Mouse (Mus musculus) CH12.LX (cell line): ENCODE results near the gene Gm43552.

ENCODE experiments used
- CTCF ChIP-seq, 2 experiments: IDR thresholded peaks in 1 of 2; conservative IDR thresholded peaks in 1 of 2; 2 replicates each; pipeline ENCODE4 v1.5.1; 2011 to 2012; ENCODE audit warnings: low read depth in 2 of 2, low read length in 2 of 2, improper control_type of control experiment in 1 of 2, inconsistent platforms in 1 of 2, mild to moderate bottlenecking in 1 of 2, moderate library complexity in 1 of 2
- ETS1 ChIP-seq: conservative IDR thresholded peaks from 2 replicates; pipeline ENCODE4 v1.6.1; 2012; ENCODE audit warnings: low read depth, mild to moderate bottlenecking, inconsistent platforms, low read length, improper control_type of control experiment, moderate library complexity
- MAX ChIP-seq: IDR thresholded peaks from 2 replicates; pipeline ENCODE4 v1.6.1; 2011; ENCODE audit warnings: low read length, improper control_type of control experiment
- MAZ ChIP-seq: IDR thresholded peaks from 2 replicates; pipeline ENCODE4 v1.6.1; 2012; ENCODE audit warnings: low read depth, mild to moderate bottlenecking, inconsistent platforms, low read length, improper control_type of control experiment, moderate library complexity
- MXI1 ChIP-seq: IDR thresholded peaks from 2 replicates; pipeline ENCODE4 v1.6.1; 2011; ENCODE audit warnings: mild to moderate bottlenecking, low read depth, low read length, improper control_type of control experiment
- POLR2AphosphoS2 ChIP-seq: IDR thresholded peaks from 2 replicates; pipeline ENCODE4 v1.6.1; 2011; ENCODE audit warnings: low read depth, low read length, improper control_type of control experiment
- SMC3 ChIP-seq: IDR thresholded peaks from 2 replicates; pipeline ENCODE4 v1.6.1; 2011; ENCODE audit warnings: low read depth, low read length, improper control_type of control experiment
- UBTF ChIP-seq: IDR thresholded peaks from 2 replicates; pipeline ENCODE4 v1.6.1; 2012; ENCODE audit warnings: low read depth, mild to moderate bottlenecking, inconsistent platforms, low read length, improper control_type of control experiment, moderate library complexity
- USF2 ChIP-seq: conservative IDR thresholded peaks from 2 replicates; pipeline ENCODE4 v1.6.1; 2011; ENCODE audit warnings: low read depth, low read length, improper control_type of control experiment
- ZC3H11A ChIP-seq: IDR thresholded peaks from 2 replicates; pipeline ENCODE4 v1.6.1; 2012; ENCODE audit warnings: low read depth, mild to moderate bottlenecking, inconsistent platforms, low read length, improper control_type of control experiment
- ZMIZ1 ChIP-seq: IDR thresholded peaks from 2 replicates; pipeline ENCODE4 v1.6.1; 2012; ENCODE audit warnings: low read depth, mild to moderate bottlenecking, inconsistent platforms, low read length, improper control_type of control experiment

DNA sequence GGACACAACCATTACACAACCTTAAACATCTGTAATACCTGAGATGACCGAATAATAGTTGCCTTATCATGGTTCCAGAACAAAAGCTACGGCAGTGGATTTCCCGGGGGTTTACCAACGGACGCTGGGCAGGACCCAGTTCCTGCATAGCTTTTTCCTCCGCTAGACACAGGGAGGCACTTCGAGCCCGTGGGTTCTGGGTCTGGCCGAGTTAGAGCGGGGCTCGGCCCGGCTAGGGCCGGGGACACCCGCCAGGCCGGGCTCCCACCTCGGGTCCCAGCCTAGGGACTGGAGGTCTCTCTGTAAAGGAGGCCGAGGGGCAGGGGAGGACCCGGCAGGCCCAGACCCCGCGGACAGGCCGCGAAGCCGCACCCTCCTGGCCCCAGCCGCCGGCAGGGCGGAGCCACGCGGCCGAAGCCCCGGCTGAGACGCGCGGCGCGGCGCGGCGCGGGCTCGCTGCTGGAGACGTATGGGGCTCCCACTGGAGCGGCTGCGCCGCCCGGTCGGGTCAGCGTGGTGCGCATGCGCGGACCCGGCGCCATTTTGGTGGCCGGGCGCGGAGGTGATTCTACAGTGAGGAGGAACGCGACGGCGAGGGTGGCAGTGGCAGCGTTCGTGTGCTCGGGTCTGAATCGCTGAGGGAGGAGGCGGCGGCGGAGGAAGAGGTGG lies 44.3 kb upstream of the Gm43552 start, which contains the start of the genes Smim14 and Ube2k:
- TF ChIP-seq ETS1 (no peak), MAX (no peak), ZMIZ1 (no peak; the same call in 1 of the 2 replicates), CTCF (conservative IDR thresholded peaks at IDR 0.05 in 1 of 2, IDR thresholded peaks at IDR 0.05 in 1 of 2; ENCODE audit: low read depth in 2 of 2, low read length in 2 of 2) (peak in 1 of 2 experiments; percentile 23; a peak in 2 of 4 replicates), USF2 (no peak), UBTF (peak; percentile 82; the same call in 1 of the 2 replicates), MXI1 (no peak), ZC3H11A (no peak), POLR2AphosphoS2 (no peak), MAZ (no peak), SMC3 (no peak)
